Mouse (Mus musculus): Measurements from ENCODE around the gene Cma1. TPM values are rescaled to one million over a fixed set of nuclear protein-coding genes. Genes with fewer than 3 reads are reported as not detected.

The Cma1 gene
- not detected for polyA plus RNA-seq (2017; shearing (Covaris generic))

GRCm38 (mm10) chr14:55944575-55944974, at the start of gene Cma1:
Gene Cma1 (minus strand): TSS chr14:55944675.

GRCm38 (mm10) chr14:55950346-55951030, 6.0 kb upstream of the Cma1 start, which contains the start of gene Cma2:
Gene Cma2 (plus strand): TSS chr14:55950980.

GRCm38 (mm10) chr14:55899701-55900413, 44.6 kb downstream of the Cma1 start, which contains the start of gene Sdr39u1:
Gene Sdr39u1 (minus strand): TSS chr14:55900293.

Other genes with a start within 250 kb of the Cma1 start
- gene Tgm1, start 230.7 kb downstream of the Cma1 start, polyA plus RNA-seq (2017; shearing (Covaris generic)) = 0.26 TPM
- gene Rabggta, start 222.4 kb downstream of the Cma1 start, polyA plus RNA-seq (2017; shearing (Covaris generic)) = 90.8 TPM
- gene Dhrs1, start 199.0 kb downstream of the Cma1 start, polyA plus RNA-seq (2017; shearing (Covaris generic)) = 54.2 TPM
- gene Nop9, start 199.0 kb downstream of the Cma1 start, polyA plus RNA-seq (2017; shearing (Covaris generic)) = 12.1 TPM
- gene Cideb, start 186.2 kb downstream of the Cma1 start, polyA plus RNA-seq (2017; shearing (Covaris generic)) = not detected
- not detected for gene Ltb4r2, start 183.2 kb downstream of the Cma1 start, polyA plus RNA-seq (2017; shearing (Covaris generic))
- 1.4 TPM for gene Ltb4r1, start 178.7 kb downstream of the Cma1 start, polyA plus RNA-seq (2017; shearing (Covaris generic))
- gene Adcy4, start 160.6 kb downstream of the Cma1 start, polyA plus RNA-seq (2017; shearing (Covaris generic)) = not detected
- 79.6 TPM for gene Ripk3, start 155.8 kb downstream of the Cma1 start, polyA plus RNA-seq (2017; shearing (Covaris generic))
- gene Nfatc4, start 121.5 kb downstream of the Cma1 start, polyA plus RNA-seq (2017; shearing (Covaris generic)) = not detected
- gene Nynrin, start 90.7 kb downstream of the Cma1 start, polyA plus RNA-seq (2017; shearing (Covaris generic)) = 1.7 TPM
- gene Cbln3, start 60.3 kb downstream of the Cma1 start, polyA plus RNA-seq (2017; shearing (Covaris generic)) = 0.25 TPM
- gene Khnyn, start 59.7 kb downstream of the Cma1 start, polyA plus RNA-seq (2017; shearing (Covaris generic)) = 90.5 TPM
- 86.9 TPM for gene Sdr39u1, start 44.4 kb downstream of the Cma1 start, polyA plus RNA-seq (2017; shearing (Covaris generic))
- gene Cma2, start 6.3 kb upstream of the Cma1 start, polyA plus RNA-seq (2017; shearing (Covaris generic)) = not detected
- not detected for gene Mcpt1, start 73.3 kb upstream of the Cma1 start, polyA plus RNA-seq (2017; shearing (Covaris generic))
- not detected for gene Mcpt9, start 85.8 kb upstream of the Cma1 start, polyA plus RNA-seq (2017; shearing (Covaris generic))
- not detected for gene Mcpt2, start 97.4 kb upstream of the Cma1 start, polyA plus RNA-seq (2017; shearing (Covaris generic))
- not detected for gene Mcpt4, start 117.6 kb upstream of the Cma1 start, polyA plus RNA-seq (2017; shearing (Covaris generic))
- gene Mcpt8, start 140.6 kb upstream of the Cma1 start, polyA plus RNA-seq (2017; shearing (Covaris generic)) = not detected
- gene Ctsg, start 157.9 kb upstream of the Cma1 start, polyA plus RNA-seq (2017; shearing (Covaris generic)) = not detected
- gene Gzme, start 175.9 kb upstream of the Cma1 start, polyA plus RNA-seq (2017; shearing (Covaris generic)) = not detected
- not detected for gene Gzmd, start 187.9 kb upstream of the Cma1 start, polyA plus RNA-seq (2017; shearing (Covaris generic))
- gene Gzmg, start 214.9 kb upstream of the Cma1 start, polyA plus RNA-seq (2017; shearing (Covaris generic)) = not detected
- not detected for gene Gzmn, start 229.9 kb upstream of the Cma1 start, polyA plus RNA-seq (2017; shearing (Covaris generic))